Mouse (Mus musculus): ENCODE measurements at regions not wholly inside any gene's neighbourhood (a gene's known extent, or its start where the extent isn't known, plus 50 kb on each side); places are given as distances from the start of the nearest gene placed in this dataset.

- no peak for TF ChIP-seq CTCF (conservative IDR thresholded peaks at IDR 0.05)
- peak overlapping the region; percentile 69 for H3K27ac ChIP-seq
- no peak for DNase-seq (ENCODE audit: low spot score in 2 of 2)
- H3K4me3 ChIP-seq: no peak overlapping the region
Measured at GRCm38 (mm10) chr5:119059223-119059622, 498.7 kb downstream of the Med13l start.

- Histone ChIP-seq H3K4me3 (no peak overlapping the region), H3K27ac (no peak overlapping the region)
- no peak for TF ChIP-seq CTCF (conservative IDR thresholded peaks at IDR 0.05)
- DNase-seq (ENCODE audit: low spot score in 2 of 2): no peak
Measured at GRCm38 (mm10) chr5:119060886-119061285, 500.4 kb downstream of the Med13l start.

- no peak overlapping the region for H3K27ac ChIP-seq
- TF ChIP-seq CTCF (conservative IDR thresholded peaks at IDR 0.05): no peak
- no peak overlapping the region for H3K4me3 ChIP-seq
- DNase-seq (ENCODE audit: low spot score in 2 of 2): no peak
Measured at GRCm38 (mm10) chr5:119062478-119062877, 502.0 kb downstream of the Med13l start.

GRCm38 (mm10) chr5:119066666-119067065, 506.2 kb downstream of the Med13l start:
- DNase-seq (ENCODE audit: low spot score in 2 of 2): peak in 1 of 2 experiments; percentile 44
- Histone ChIP-seq H3K27ac (no peak overlapping the region), H3K4me3 (no peak overlapping the region)
- no peak for TF ChIP-seq CTCF (conservative IDR thresholded peaks at IDR 0.05)

GRCm38 (mm10) chr5:119069765-119070333, 509.4 kb downstream of the Med13l start:
- H3K4me3 ChIP-seq: no peak overlapping the region
- no peak overlapping the region for H3K27ac ChIP-seq
- TF ChIP-seq CTCF (conservative IDR thresholded peaks at IDR 0.05): no peak
- DNase-seq (ENCODE audit: low spot score in 2 of 2): no peak

GRCm38 (mm10) chr5:119072712-119073111, 512.2 kb downstream of the Med13l start:
- DNase-seq (ENCODE audit: low spot score in 2 of 2): no peak
- no peak overlapping the region for H3K27ac ChIP-seq
- H3K4me3 ChIP-seq: no peak overlapping the region
- no peak for TF ChIP-seq CTCF (conservative IDR thresholded peaks at IDR 0.05)

GRCm38 (mm10) chr5:119080747-119081146, 520.3 kb downstream of the Med13l start:
- no peak for DNase-seq (ENCODE audit: low spot score in 2 of 2)
- no peak overlapping the region for H3K27ac ChIP-seq
- TF ChIP-seq CTCF (conservative IDR thresholded peaks at IDR 0.05): no peak
- H3K4me3 ChIP-seq: no peak overlapping the region

GRCm38 (mm10) chr5:119082895-119083294, 522.4 kb downstream of the Med13l start:
- Histone ChIP-seq H3K27ac (no peak overlapping the region), H3K4me3 (no peak overlapping the region)
- no peak for TF ChIP-seq CTCF (conservative IDR thresholded peaks at IDR 0.05)
- DNase-seq (ENCODE audit: low spot score in 2 of 2): no peak

- Histone ChIP-seq H3K4me3 (no peak overlapping the region), H3K27ac (no peak overlapping the region)
- no peak for DNase-seq (ENCODE audit: low spot score in 2 of 2)
- no peak for TF ChIP-seq CTCF (conservative IDR thresholded peaks at IDR 0.05)
Measured at GRCm38 (mm10) chr5:119097576-119098193, 537.2 kb downstream of the Med13l start.

GRCm38 (mm10) chr5:119099817-119100216, 539.3 kb downstream of the Med13l start:
- H3K4me3 ChIP-seq: no peak overlapping the region
- TF ChIP-seq CTCF (conservative IDR thresholded peaks at IDR 0.05): no peak
- peak overlapping the region; percentile 59; the same call in 1 of the 2 replicates for H3K27ac ChIP-seq
- DNase-seq (ENCODE audit: low spot score in 2 of 2): no peak

GRCm38 (mm10) chr5:119103503-119103902, 543.0 kb downstream of the Med13l start:
- Histone ChIP-seq H3K4me3 (no peak overlapping the region), H3K27ac (no peak overlapping the region)
- DNase-seq (ENCODE audit: low spot score in 2 of 2): no peak
- no peak for TF ChIP-seq CTCF (conservative IDR thresholded peaks at IDR 0.05)

- Histone ChIP-seq H3K27ac (no peak overlapping the region), H3K4me3 (no peak overlapping the region)
- DNase-seq (ENCODE audit: low spot score in 2 of 2): no peak
- TF ChIP-seq CTCF (conservative IDR thresholded peaks at IDR 0.05): no peak
Measured at GRCm38 (mm10) chr5:119107898-119108297, 547.4 kb downstream of the Med13l start.

- no peak for DNase-seq (ENCODE audit: low spot score in 2 of 2)
- Histone ChIP-seq H3K27ac (no peak overlapping the region), H3K4me3 (no peak overlapping the region)
- TF ChIP-seq CTCF (conservative IDR thresholded peaks at IDR 0.05): no peak
Measured at GRCm38 (mm10) chr5:119109501-119109900, 549.0 kb downstream of the Med13l start.

GRCm38 (mm10) chr5:119114074-119114473, 553.6 kb downstream of the Med13l start:
- Histone ChIP-seq H3K27ac (no peak overlapping the region), H3K4me3 (no peak overlapping the region)
- TF ChIP-seq CTCF (conservative IDR thresholded peaks at IDR 0.05): no peak
- DNase-seq (ENCODE audit: low spot score in 2 of 2): no peak

Measured in layer of hippocampus, adult 2 months (tissue).